Mouse (Mus musculus) hindbrain, postnatal 0 days (tissue): ENCODE results near the gene Txnrd2. TPM values are rescaled to one million over a fixed set of nuclear protein-coding genes. Genes with fewer than 3 reads are reported as not detected.

ENCODE experiments used
- ATAC-seq: fragments of 200-750 bp; cut with Nextera tagmentation; 2 replicates; pipeline ENCODE4 v1.8.0; 2017; ENCODE audit warnings: mild to moderate bottlenecking, moderate TSS enrichment, moderate library complexity
- DNase-seq: peaks from one replicate; pipeline ENCODE4 v3.0.0-alpha.2; 2015; ENCODE audit warnings: low spot score
- H3K27ac ChIP-seq: fragments of 300-500 bp; sonication (generic); 2 replicates; pipeline ENCODE4 v1.5.1; 2014; ENCODE audit warnings: mild to moderate bottlenecking
- H3K27me3 ChIP-seq: fragments of 300-500 bp; sonication (generic); 2 replicates; pipeline ENCODE4 v1.6.1; 2014; ENCODE audit warnings: low read length, mixed read lengths; ENCODE audit not compliant: insufficient read depth
- H3K36me3 ChIP-seq: fragments of 300-500 bp; sonication (generic); 2 replicates; pipeline ENCODE4 v1.6.1; 2014; ENCODE audit warnings: low read length, mixed read lengths; ENCODE audit not compliant: insufficient read depth
- H3K4me1 ChIP-seq: fragments of 300-500 bp; sonication (generic); 2 replicates; pipeline ENCODE4 v1.6.1; 2014; ENCODE audit warnings: antibody characterized with exemption, low read length, mixed read lengths; ENCODE audit not compliant: insufficient read depth
- H3K4me2 ChIP-seq: fragments of 300-500 bp; sonication (generic); 2 replicates; pipeline ENCODE4 v1.6.1; 2014; ENCODE audit warnings: low read depth, mild to moderate bottlenecking, low read length, moderate library complexity, mixed read lengths
- H3K4me3 ChIP-seq: fragments of 300-500 bp; sonication (generic); 2 replicates; pipeline ENCODE4 v1.5.1; 2014; ENCODE audit warnings: low read length
- H3K9ac ChIP-seq: fragments of 300-500 bp; sonication (generic); replicated peaks from 2 replicates; pipeline ENCODE4 v1.6.1; 2014; ENCODE audit warnings: mild to moderate bottlenecking, low read length, moderate library complexity, mixed read lengths
- H3K9me3 ChIP-seq: fragments of 300-500 bp; sonication (generic); 2 replicates; pipeline ENCODE4 v1.6.1; 2016; ENCODE audit warnings: low read length, mixed read lengths
- CTCF ChIP-seq: IDR thresholded peaks from 2 replicates; pipeline ENCODE4 v1.5.1; 2016; ENCODE audit warnings: antibody characterized with exemption, control low read depth, low read depth
- WGBS: fragments of 180-500 bp; shearing (Covaris S2); extraction: QIAGEN DNeasy Blood & Tissue Kit; methylation state at CpG from one replicate; pipeline ENCODE4 v1.1.7; 2014; 5-methylcytosine and 5-hydroxymethylcytosine counted together
- polyA plus RNA-seq: library from polyadenylated mRNA; unstranded; fragments of >200 nt; fragmentation: Nextera tagmentation; extraction: Ambion mirVana; gene quantifications from 2 replicates; pipeline ENCODE4 v1.2.1, GENCODE M21; 2015
- total RNA-seq: library from RNA; depleted of rRNA; stranded (reverse); fragments of >200 nt; gene quantifications from 2 replicates; pipeline ENCODE4 v1.2.3, GENCODE M21; 2014

The Txnrd2 gene
- total and polyA plus RNA-seq, 2 experiments from 2014 or later, result 23.1 to 41.8 TPM

DNA sequence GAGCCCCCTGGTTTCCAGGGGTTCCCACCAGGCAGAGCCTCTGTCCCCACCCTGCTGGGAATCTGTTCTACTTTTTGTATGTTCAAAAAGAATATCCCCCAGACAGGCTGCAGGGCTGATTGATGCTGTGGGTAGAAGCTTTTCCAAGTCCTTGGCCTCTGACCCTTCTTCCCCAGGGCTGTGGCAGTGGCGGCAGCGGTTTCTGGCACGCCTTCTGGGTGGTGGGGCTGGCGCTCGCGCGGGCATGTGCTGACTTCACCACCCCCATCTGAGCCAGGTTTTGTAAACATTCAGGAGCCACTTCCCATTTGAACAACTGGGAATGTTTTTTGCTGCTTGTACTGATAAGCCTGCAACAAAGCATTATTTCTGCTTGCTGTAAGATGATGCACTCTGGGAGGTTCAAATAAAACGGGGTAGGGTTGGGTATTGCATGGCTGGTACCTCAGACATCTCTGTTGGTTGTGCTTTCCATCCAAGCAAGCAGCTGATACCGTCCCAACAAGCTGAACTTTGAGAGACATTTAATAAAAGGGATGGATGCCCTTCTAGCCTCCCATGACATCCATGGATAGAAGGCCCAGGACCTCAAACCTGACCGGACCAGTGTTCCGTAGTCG, 33.3 kb downstream of the Txnrd2 start:
- Histone ChIP-seq H3K9me3 (no peaks in the 10 kb centered on the region), H3K27ac (no peak overlapping the region), H3K4me2 (peak overlapping the region; percentile 36), H3K4me3 (no peak overlapping the region), H3K4me1 (0 out of 2 replicates have a peak, but pooled peaks cover 3% of the 10 kb centered on the region), H3K27me3 (no peaks in the 10 kb centered on the region), H3K9ac (peak overlapping the region; percentile 30; the same call in 1 of the 2 replicates), H3K36me3 (no peaks in the 10 kb centered on the region; the same call in 1 of the 2 replicates)
- ATAC-seq, result 0 out of 2 replicates have a peak, but pooled peaks have one; percentile 19
- peak; percentile 6 for DNase-seq
- WGBS, result 12% methylated on average over 12 of the region's 12 CpGs
- no peak for TF ChIP-seq CTCF

DNA sequence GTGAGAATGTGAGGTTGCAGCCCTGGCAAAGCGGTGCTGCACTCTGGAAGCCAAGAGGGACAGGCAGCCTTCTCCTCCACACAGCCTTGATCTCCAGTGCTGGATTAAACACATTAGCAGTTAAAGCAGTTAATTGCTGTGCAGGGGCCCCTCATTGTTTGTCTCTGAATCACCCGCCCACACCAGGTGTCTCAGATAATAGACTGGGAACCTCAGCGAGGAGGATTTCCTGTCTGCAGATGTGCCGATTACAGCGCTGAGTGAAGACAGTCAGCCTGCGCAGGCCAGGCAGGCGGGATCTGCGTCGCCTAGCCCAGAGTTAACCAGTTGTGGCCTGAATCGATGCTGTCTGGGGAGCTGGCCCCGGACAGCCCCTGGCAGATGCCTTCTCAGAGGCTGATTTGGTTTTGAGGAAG, 33.8 kb downstream of the Txnrd2 start:
- Histone ChIP-seq H3K36me3 (no peaks in the 10 kb centered on the region; the same call in 1 of the 2 replicates), H3K4me2 (peak overlapping the region; percentile 36), H3K4me3 (no peak overlapping the region), H3K9me3 (no peaks in the 10 kb centered on the region), H3K27me3 (no peaks in the 10 kb centered on the region), H3K27ac (no peak overlapping the region), H3K9ac (peak overlapping the region; percentile 30), H3K4me1 (0 out of 2 replicates have a peak, but pooled peaks cover 3% of the 10 kb centered on the region)
- peak; percentile 63 for DNase-seq
- WGBS, result 9% methylated on average over 11 of the region's 11 CpGs
- TF ChIP-seq CTCF, result no peak
- peak; percentile 72 for ATAC-seq

DNA sequence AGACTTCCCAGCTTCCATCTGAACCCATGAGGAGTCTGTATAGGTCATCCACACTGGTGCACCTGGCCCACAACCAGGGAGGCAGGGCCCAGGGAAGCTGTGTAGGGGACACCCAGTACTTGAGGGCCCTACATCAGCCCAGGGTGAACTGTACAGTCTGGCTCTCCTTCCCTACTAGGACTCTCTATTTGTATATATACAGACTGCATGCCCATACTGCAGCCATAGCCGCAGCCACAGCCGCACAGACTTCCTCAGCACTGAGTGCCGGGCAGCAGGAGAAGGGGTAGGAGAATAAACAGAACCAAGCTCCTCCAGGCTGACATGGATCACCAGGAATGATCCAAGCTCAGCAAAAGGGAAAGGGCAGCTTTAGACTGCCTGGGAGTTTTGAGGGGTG, 34.6 kb downstream of the Txnrd2 start:
- 93% methylated on average over 3 of the region's 3 CpGs for WGBS
- Histone ChIP-seq H3K27ac (no peak overlapping the region), H3K4me3 (no peak overlapping the region), H3K4me1 (0 out of 2 replicates have a peak, but pooled peaks cover 3% of the 10 kb centered on the region), H3K4me2 (no peak overlapping the region), H3K9ac (no peak overlapping the region), H3K36me3 (no peaks in the 10 kb centered on the region; the same call in 1 of the 2 replicates), H3K27me3 (no peaks in the 10 kb centered on the region), H3K9me3 (no peaks in the 10 kb centered on the region)
- TF ChIP-seq CTCF, result no peak
- DNase-seq (no peak), ATAC-seq (no peak)

DNA sequence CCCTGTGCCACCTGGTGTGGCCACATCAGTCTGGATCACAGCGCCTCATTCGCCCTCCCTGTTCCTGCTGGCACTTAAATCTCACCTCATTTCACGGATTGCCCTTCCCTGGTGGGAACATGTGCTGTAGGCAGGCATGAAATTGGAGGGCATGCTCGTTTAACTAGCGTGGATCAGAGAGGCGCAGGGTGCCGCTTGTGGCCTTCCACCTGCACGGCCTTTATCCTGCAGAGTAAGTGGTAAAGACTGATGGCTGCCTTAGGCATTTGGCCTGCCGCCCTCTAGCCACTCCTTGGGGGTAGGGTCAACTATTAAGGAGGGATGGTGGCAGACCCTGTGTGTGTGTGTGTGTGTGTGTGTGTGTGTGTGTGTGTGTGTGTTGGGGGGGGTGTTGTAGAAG, 35.8 kb downstream of the Txnrd2 start:
- Histone ChIP-seq H3K4me2 (no peak overlapping the region), H3K9me3 (no peaks in the 10 kb centered on the region), H3K9ac (no peak overlapping the region), H3K36me3 (no peaks in the 10 kb centered on the region; the same call in 1 of the 2 replicates), H3K4me3 (no peak overlapping the region), H3K27me3 (no peaks in the 10 kb centered on the region), H3K4me1 (0 out of 2 replicates have a peak, but pooled peaks cover 3% of the 10 kb centered on the region), H3K27ac (no peak overlapping the region)
- DNase-seq (no peak), ATAC-seq (no peak)
- no peak for TF ChIP-seq CTCF
- 41% methylated on average over 9 of the region's 9 CpGs for WGBS

DNA sequence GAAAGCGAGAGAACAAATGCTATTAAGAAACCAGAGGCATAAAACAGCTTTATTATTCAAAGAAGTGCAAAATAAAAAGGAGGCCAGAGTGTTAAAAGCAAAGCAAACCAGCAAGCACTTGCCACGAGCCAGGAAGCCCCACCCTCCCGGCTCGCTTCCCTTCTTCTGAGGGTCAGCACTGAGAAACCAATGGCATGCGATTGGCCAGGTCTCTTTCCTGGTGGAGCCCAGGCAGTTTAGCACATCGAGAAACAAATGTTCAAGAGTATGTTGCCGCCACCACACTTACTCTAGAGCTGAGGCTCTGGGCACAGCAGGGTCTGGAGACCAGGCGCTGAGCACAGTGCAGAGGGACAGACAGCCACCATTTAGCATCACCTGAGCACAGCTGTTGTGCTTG, 36.4 kb downstream of the Txnrd2 start:
- WGBS, result 60% methylated on average over 8 of the region's 8 CpGs
- no peak for TF ChIP-seq CTCF
- no peak overlapping the region for H3K9ac ChIP-seq

DNA sequence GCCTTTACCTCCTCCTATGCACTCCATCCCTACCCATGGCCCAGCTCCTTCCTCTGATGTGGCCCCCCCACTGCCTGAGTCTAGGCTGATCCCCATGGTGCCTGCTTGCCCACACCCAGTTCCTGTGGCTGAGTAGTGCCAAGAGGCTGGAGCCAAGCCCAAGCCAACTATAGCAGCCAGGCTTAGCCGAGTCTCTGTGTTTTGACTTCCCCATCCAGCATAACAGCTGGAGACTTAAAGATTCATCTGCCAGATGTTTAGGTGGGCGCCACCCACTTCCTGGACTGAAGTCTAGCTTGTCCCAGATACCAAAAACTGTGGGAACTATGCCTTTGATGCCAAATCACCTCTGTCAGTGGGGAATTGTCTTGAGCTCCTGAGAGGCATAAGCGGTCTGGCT, 38.1 kb downstream of the Txnrd2 start:
- no peak overlapping the region for H3K9ac ChIP-seq
- no peak overlapping the region for H3K4me3 ChIP-seq
- H3K9me3 ChIP-seq, result no peaks in the 10 kb centered on the region
- no peak for TF ChIP-seq CTCF
- no peak overlapping the region for H3K27ac ChIP-seq
- no peaks in the 10 kb centered on the region for H3K27me3 ChIP-seq
- WGBS, result 66% methylated on average over 3 of the region's 3 CpGs
- no peak for DNase-seq
- H3K36me3 ChIP-seq, result no peaks in the 10 kb centered on the region
- no peak overlapping the region for H3K4me2 ChIP-seq
- 0 out of 2 replicates have a peak, but pooled peaks have one; percentile 28 for ATAC-seq
- H3K4me1 ChIP-seq, result 0 out of 2 replicates have a peak, but pooled peaks cover 3% of the 10 kb centered on the region

More for the DNA sequence above, 36.4 kb downstream of the Txnrd2 start:
- Histone ChIP-seq H3K36me3 (no peaks in the 10 kb centered on the region), H3K4me2 (no peak overlapping the region), H3K27me3 (no peaks in the 10 kb centered on the region), H3K9me3 (no peaks in the 10 kb centered on the region), H3K4me3 (no peak overlapping the region), H3K27ac (no peak overlapping the region), H3K4me1 (0 out of 2 replicates have a peak, but pooled peaks cover 3% of the 10 kb centered on the region)
- no peak for DNase-seq
- no peak for ATAC-seq

DNA sequence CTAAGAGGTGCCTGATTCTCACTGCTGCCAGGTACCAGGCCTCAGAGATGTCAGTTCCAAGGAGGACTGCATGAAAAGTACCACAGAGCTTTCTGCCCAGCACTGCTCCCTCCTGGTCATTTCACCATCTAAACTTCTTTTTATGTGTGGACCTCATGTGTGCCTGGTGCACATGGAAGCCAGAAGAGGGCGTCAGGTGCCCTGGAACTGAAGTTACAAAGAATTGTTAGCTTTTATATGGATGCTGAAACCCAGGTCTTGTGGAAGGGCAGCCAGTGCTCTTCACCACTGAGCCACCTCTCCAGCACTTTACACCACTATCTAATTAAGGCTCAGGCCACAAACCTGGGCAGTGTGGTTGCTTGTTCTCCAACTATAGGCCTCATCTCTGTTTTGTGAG, 44.6 kb downstream of the Txnrd2 start:
- DNase-seq, result no peak
- ATAC-seq, result no peak
- H3K27ac ChIP-seq, result no peak overlapping the region
- H3K4me2 ChIP-seq, result no peak overlapping the region
- peaks cover 10% of the 10 kb centered on the region; the same call in 1 of the 2 replicates for H3K36me3 ChIP-seq
- WGBS, result 28% methylated on average over 1 of the region's 1 CpGs
- H3K4me1 ChIP-seq, result no peaks in the 10 kb centered on the region
- no peaks in the 10 kb centered on the region for H3K27me3 ChIP-seq
- no peak overlapping the region for H3K9ac ChIP-seq
- TF ChIP-seq CTCF, result no peak
- H3K9me3 ChIP-seq, result no peaks in the 10 kb centered on the region
- H3K4me3 ChIP-seq, result no peak overlapping the region
